Mouse (Mus musculus): ENCODE results near the gene P2rx7.

GRCm38 (mm10) chr5:122635228-122635627 lies 8.5 kb upstream of the P2rx7 start:
- no peak for TF ChIP-seq CTCF (IDR thresholded peaks at IDR 0.05)
- TF ChIP-seq EP300 (IDR thresholded peaks at IDR 0.05; ENCODE audit: insufficient read depth, low read depth, low read length): no peak

Measured in heart, adult 2 months (tissue).